Mouse (Mus musculus) liver, adult 2 months (tissue): ENCODE measurements around the gene Ascl1.

ENCODE experiments used
- CTCF ChIP-seq: fragments of 200-500 bp; IDR thresholded peaks from 2 replicates; pipeline ENCODE4 v1.5.1; 2011; ENCODE audit warnings: low read depth, low read length, control low read depth
- POLR2A ChIP-seq: fragments of 200-500 bp; IDR thresholded peaks from 2 replicates; pipeline ENCODE4 v1.6.1; 2011; ENCODE audit warnings: low read length, control low read depth; ENCODE audit not compliant: insufficient read depth; ENCODE audit errors: extremely low read depth

DNA sequence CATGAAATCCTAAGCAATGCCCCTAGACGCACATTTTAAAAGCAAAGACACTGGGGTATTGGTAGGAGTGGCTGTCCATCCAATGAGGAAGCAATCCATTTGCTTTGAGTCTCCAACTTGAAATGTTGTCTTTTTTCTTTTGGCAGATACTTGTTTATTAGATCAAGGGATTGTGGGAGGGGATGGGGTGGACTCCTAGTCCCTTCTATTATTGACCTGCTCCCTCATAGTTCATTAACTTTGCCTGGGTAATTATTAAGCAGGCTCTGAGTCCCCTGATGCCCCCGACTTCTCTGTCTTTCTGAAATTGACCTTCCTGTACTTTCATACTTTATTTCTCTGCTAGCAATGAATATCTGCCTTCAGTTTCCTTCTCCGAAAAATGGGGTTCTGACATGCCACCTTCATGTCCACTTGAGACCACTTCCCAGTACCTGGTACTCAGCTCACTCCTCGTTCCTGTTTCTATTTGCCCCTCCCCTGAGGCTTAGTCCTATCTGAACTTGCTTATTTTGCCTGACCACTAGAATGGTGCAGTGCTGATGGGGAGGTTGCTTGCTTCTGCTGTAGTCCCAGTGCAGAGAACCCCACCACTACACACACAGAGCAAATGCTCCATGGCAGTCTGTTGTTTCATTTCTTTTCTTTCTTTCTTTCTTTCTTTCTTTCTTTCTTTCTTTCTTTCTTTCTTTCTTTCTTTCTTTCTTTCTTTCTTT lies 27.1 kb upstream of the Ascl1 start:
- TF ChIP-seq CTCF, result no peak
- no peak for TF ChIP-seq POLR2A
